Mouse (Mus musculus) telencephalon, adult 2 months (tissue): Measurements from ENCODE around the gene Rerg.

Experiments
- DNase-seq: peaks from one replicate; pipeline ENCODE4 v3.0.0-alpha.2; 2011; ENCODE audit warnings: low read depth, low spot score

Rerg gene

DNA sequence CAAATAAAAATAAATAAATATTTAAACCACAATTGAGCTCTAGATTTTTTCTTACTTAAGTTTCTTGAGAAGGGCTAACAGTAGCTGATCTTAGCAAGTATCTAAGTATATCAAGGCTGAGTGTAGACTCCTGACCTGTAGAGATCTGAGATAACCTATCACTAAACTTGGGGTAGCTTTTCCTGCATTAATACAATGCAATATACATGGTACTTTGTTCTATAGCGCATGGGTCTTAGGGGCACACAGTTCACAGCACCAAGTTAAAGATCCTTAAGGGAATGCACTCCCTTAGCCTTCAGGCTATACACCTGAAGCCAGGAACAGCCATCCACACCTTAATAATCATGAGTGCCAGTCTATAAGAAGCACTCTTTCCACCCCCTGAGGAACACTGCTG lies 38.5 kb downstream of the Rerg start:
- no peak for DNase-seq

DNA sequence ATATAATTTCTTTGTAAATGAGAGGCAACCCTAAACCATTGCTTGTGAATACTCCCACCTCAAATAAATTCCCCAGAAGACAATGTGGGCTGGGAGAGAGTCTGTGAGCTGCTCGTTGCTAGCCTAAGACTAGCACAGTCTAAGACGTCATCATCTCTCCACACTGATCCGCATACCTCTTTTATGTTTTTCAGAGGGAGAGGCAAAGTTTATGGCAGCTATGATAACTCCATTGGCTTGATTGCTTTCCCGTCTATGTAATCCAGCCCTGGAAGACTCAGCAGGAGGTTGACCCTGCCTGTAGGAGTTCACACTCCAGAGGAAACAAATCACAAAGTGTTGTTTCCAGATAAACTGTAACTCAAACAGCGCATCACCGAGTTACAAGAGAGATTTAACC lies 38.9 kb downstream of the Rerg start:
- no peak for DNase-seq

DNA sequence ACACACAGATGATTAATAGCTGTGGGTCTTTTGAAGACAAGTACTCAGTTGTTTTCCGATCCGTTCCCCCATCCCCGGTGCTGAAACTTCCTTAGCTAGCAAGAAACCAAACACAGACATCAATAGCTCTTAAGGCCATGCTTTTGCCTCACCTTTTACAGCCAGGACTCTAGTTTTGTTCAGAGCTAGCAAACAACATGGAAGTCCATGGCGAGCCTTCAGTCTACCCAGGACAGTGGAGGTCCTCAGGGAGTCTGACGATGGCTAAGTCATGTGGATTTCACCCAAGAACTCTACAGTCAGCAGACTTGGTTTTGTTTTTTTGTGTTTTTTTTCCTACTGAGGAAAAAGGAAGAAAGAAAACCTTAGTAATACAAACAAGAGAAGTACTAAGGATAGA lies 43.4 kb downstream of the Rerg start:
- DNase-seq: no peak

DNA sequence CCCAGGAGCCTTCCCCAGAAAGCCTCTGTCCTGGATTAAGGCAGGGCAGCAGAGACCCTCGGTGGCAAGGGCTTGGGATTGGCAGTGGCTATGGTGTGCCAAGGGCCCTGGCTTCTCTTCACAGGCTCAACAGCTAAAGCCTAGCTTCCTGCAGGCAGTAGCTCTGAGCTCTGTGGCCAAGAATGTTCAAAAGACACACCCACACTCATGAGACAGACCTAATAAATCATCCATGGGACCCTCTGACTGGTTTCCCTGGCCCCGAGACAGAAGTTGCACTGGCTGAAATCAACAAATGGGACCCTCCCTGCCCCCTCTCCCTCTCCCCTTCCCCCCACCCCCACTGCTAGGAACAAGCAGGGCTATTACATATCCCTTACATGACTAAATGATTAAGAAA lies 44.1 kb downstream of the Rerg start:
- no peak for DNase-seq

DNA sequence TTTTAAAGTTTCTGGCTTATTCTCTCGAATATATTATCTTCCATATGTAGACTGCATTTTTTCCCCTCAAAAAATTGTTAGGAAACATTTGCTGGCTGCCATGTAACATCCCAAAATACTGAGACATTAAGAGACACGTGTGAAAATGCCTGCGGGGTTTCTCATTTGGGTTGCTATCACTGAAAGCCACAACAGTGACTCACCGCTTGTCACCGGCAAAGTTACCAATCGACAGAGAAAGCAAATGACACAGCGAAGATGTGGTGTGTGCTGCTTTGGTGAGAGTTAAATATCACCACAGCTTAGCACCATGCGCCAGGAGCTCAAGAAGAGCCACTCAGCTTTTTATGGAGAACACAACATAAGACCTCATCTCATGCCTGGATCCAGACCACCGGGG lies 44.9 kb downstream of the Rerg start:
- peak; percentile 60 for DNase-seq

DNA sequence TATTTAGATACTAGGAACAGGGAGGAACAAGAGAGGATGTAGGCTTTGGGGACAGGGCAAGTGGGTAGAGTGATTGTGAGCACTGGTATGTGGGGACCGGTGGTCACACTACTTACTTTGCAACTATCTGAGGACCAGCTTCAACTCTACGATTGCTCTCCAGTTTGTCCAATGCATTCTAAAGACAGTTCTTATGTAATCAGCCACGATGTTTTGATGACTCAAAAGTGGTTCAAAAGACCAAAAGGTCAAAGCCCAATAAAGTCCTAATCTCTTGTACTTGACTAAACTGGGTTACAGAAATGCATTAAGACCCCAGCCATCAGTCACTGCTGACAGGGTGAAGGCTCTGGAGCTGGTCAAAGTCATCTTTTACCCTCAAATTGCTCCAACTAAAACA lies 45.3 kb downstream of the Rerg start:
- no peak for DNase-seq

DNA sequence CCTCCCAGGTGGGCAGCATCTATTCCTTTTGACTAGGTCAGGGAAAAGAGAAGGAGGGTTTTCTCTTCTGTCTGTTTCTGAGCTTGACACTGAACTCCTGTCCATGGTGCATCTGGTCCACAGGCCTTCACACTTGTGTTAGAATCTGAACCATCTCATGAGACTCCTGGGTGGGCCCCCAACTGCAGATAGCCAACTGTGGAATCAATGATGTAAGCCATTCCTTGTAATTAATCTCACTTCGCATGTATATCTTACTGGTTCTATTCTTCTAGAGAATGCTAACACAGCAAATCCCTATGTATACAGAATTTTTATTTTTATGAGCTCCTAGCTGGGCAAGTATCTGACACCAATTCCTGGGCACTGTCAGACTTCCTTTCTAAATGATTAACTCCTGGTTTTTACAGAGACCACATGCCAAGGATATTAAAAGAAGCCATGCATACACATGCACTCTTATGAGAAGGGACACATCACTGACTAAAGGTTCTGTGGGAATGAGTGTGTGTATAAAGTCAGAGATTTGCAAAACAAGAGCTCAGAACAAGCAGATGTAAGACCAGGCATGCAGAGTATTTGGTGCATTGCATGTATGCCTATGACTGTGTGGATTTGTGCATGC lies 53.3 kb downstream of the Rerg start:
- DNase-seq: no peak

DNA sequence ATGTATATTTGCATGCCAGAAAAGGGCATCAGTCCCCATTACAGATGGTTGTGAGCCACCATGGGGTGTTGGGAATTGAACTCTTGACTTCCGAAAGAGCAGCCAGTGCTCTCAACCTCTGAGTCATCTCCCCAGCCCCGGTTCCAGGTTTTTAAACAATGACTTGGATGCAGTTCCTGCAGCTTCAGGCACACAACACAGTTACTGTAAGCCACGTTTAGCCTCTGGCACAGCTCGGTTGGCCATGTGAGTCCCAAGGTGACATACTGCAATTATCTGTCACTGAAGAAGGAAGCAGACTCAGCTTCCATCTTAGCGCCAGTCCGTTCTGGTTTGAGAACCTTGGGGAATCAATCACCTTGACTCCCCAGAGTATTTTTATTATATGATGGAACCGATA lies 55.4 kb downstream of the Rerg start:
- no peak for DNase-seq

DNA sequence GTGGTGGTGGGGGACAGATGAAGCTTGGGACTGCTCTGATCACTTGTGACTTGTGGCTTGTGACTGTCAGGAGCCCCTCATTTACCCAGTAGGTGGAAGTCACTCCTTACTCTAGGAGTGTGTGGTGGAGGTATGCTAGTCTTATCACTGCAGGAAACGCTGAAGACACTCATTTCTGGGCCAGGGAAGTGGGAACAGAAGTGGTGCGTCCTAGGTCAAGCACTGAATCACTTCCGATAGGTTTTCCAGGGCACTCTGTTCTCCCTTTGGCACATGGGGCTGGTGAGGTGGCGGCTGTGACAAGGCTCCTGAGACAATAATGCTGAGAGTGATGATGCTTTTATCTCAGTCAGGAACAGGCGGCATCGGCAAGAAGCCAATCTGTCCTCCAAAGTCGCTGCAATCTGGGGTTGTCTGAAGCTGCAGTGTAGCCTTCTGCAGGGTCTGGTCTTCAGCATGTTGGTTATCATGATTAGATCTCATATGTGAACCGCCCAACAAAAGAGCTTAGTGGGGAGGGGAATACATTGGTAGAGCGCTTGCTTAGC lies 59.0 kb downstream of the Rerg start:
- DNase-seq: no peak

DNA sequence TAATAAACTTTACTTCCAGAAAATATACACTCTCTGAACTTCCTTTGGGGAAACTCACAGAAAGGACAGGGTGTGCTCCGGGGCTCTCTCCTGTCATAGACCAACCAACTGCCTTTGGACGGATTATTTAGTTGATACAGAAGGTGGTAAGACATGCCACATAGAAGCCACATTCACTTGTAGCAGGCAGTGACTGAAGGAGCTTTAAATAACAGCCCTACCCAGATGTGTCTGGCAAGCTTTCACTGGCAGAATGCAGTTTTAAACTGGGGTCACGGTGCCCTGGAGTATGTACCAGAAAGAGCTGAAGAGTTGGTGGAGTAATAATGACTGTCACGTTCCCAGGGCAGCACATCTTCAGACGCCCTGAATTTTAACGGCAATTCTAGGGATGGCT lies 59.5 kb downstream of the Rerg start:
- no peak for DNase-seq

DNA sequence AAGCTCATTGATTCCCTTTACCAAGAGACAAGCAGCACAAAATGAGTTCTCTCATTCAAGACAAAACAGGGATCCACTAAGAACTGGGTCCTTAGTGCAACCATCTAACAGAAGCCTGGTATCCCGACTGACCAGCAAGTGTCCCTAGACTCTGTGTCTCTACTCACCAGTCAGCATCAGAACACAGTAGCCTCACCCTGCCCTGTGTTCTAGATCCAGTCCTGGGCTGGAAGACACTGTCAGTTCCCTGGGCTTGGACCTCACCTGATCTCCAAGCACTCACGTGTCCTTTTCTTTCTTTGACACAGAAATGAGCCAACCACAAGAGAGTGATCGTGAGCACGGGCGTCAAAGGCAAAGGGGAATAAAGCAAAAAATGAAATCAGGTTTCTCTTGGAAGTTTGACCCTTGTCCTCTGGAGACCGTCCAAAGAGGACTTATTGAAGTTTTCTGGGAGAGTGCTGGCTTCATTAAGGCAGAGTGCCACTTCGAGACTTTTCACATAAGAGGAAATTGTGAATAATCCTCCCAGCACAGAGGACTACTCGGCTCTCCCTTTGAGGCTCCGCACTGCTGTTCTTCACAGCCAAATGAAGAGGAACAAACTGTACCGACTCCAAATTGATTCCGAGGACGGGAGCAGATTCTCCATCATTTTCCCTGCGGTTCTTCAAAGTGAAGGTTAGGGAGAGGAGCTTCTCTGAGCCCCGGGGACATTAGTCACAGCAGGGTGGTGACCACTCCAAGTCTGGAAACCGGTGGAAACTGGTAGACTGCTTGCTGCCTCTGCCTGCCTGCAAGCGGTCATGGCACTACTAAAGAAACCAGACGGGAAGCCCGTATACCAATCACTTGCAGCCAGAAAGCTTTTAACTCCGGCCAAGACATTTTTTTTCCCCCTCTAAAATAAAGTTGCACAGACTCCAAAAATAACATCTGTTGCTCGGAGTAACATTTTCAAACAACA lies 60.2 kb downstream of the Rerg start:
- no peak for DNase-seq

DNA sequence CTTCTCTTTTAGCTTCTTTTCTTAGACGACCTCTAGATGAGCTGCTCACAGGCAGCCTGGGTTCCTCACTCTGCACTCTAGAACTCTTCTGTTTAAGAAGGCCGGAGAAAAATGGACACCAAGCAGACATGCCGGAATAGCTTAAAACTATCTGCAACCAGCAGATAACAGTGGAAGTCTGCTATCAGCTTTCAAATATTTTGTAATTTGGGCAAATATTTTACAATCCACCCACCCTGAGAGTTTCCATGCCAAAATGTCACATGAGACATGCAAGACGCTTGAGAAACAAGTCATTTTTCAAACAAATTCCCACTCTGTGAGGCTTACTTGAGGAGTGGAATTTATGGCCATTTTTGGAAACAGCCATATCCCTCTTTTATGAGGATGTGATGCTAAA lies 65.0 kb downstream of the Rerg start:
- no peak for DNase-seq

DNA sequence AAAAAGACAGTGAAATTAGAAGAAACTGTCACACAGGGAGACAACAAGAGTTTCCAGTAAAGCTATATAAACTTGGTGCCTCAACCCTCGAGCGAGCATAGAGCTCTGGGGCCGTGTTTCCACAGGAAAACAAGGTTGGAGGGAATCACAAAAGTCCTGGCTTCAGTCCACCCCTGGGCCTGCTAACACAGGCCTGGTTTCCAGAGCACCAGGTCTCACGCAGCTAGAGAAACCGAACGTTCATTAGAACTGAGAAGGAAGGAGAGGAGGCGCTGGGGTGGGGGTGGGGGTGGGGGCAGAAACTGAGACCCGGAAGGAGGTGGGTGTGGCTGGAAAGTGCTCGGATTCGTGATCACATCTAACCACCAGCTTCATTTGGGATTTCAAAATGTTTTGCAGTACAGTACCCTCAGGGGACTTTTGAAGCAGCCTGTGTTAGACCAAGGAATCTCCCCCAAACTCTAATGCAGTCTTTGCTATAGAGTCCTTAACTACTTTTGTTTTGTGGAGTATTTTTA lies 67.6 kb downstream of the Rerg start:
- no peak for DNase-seq

DNA sequence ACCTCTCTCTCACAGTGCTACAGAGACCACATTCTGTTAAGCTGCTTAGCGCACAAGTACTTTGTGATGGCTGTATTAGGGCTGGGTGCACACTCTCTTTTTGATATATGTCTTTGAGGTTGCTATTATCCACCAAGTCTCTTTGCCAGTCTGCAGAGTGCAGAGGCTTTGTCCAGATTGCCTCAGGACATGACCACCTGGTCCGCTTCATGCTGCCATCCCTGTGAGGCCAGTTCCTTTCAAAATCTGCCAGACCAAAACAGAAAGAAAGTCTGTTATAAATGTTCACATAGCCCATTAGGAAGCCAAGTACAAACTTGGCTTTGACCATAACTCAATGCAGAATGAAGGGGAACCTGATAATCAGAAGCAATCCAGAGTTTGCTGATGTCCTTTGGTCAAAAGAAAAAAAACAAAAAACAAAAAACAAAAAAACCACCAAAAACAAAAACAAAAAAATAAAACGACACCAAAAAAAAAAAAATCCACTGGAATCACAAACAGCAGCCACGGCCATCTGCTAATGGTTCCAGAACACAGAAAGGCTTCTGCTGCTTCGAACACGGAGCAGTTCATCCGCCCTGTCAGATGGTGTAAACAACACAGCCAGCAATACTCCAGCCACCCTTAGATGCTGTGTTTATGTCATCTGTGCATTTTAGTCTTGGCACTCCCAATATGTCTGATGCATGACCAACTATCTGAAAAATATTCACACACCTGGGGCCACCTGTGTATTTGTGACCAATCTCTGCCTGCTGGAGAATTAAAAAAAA lies 68.2 kb downstream of the Rerg start:
- no peak for DNase-seq

DNA sequence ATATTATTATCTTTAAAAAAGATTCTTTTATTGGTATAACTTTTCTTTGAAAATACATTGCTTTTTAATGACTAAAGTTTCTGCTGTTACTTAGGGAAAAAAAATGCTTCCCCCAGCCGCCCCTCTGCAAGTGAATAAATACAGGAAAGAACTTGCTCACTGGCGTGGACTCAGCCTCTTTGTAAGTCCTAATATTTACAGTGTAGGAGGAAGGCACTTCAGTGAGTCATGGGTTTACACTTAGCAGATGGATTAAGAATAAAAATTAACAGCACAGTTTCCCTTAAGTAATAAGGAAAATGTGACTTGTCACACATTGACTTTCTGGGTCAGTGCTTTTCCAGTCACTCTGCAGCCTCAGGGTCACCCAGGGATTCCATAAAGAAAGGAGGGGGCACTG lies 70.0 kb downstream of the Rerg start:
- no peak for DNase-seq

DNA sequence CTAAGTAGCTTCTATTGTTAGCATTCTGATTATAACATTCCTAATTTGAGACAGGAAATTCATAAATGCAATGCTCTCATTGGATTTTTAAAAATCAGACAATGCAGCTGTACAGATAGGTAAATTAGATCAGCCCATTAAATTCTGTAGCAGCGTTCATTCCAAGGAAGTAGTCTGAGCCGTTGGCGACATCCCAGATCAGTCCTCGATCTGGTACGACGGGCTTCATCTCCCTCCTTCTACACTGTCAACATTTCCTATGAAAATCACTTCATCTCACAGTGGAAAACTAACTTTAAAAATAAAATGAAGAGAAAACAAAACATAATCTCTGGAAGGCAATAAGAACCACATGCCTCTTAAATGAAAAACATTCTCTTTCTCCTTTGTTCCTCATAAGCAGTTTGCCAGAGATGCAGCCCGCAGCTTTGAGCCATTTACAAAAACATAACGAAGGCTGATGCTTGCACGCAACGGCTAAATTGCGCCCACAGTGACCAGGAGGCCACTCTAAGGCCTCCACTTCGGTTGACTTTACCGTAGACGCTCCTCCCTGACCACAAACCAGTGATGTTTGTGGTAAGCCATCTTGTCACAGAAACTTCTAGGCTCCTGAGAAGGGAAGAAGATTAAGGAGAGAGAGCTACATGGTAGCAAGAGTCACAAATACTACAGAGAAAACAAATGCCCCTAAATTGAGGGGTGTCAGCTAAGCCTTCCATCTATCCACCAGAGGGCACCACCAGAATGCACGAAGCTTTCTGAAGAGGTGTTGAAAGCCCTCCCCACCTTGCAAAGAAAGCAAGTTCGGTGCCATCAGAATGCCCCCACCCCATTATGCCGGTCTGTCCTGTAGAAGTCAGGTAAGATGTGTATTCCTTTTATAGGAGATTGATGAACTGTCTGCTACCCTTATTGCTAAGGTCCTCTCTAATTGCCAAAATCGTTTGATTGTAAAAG lies 71.8 kb downstream of the Rerg start:
- no peak for DNase-seq

DNA sequence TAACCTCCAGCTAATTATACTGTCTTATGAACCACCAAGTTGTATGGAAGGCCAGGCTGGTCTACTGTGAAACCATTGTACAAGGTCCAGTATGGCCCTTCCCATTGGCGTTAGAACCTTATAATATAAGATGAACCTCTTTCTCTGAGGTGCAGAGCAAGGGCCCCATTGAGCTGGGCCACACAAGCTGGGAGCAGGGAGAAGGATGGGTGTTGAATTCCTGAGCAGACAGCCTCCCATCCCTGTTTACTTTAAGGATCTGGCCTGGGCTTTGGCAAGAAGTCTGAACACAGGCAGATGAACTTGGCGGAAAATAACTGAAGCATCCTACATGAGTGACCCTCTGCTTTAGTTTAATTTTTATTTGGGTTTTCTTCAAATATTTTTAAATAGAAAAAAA lies 75.8 kb downstream of the Rerg start:
- DNase-seq: no peak

DNA sequence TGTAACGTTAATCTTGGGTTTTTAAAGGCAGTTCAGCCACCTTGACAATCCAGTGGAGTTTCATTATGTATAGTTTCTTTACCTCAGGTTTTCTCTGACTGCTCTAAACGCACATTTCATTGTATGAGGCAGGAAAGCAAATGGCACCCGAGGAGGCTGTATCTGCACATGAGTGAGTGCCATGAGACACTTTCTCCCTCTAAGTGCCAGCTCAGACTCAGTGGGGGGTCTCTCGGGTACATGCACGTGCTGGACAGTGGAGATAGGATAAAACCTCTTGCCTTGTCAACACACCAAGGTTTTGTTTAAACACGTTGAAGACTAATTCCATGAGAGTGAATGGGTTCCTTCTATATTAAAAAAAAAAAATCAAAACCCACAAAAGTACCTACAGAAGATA lies 81.8 kb downstream of the Rerg start:
- DNase-seq: no peak

DNA sequence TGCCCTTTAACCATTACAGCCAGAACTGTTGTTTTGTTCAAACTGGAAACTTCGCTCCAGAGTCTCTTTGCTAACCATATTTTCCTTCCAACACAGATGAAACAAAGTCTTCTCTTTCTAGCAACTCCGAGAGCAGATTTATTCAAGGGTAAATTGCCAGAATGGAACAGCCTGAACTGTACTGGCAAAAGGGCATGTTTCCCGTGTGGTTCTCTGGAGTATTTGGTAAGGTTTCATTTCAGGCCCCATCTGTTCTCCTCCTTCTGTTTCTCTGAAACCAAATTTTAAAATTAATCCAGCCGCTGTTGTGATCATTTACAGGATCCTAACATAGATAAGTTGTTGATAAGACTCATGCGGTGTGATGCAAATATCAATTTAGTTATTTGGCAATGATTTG lies 82.3 kb downstream of the Rerg start:
- DNase-seq: no peak

DNA sequence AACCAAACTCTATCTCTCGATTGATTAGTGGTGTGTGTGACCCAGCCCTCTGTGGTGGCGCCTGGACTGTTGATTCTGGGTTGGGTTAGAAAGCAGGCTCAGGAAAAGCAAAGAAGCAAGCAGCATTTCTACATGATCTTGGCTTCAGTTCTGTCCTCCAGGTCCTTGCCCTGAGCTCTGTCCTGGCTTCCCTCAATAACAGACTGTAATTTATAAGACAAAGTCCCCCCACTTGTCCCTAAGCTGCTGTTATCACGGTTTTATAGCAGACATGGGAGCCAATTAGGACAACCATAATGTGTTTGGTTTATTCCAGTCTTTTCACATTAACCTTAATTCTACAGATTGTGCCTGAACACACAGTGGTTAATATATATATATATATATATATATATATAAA lies 82.8 kb downstream of the Rerg start:
- DNase-seq: no peak

DNA sequence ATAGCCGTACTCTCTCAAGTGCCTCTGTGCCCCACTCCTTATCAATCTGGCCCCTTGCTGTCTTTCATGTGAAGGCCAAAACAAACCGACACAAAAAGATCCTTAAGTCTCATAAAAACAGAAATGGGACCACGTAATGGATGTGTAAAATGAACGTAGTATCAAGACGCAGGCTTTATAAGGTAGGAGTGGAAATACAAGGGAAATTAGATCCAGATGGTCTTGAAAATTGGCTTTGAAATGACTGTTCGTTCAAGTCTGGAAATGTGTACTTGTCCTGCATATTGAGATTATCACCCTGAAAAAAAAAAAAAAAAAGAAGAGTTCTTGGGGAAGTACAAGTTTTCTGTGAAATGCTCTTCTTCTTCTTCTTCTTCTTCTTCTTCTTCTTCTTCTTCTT lies 90.6 kb downstream of the Rerg start:
- no peak for DNase-seq
